Mouse (Mus musculus): ENCODE data around the gene Ryr1.

GRCm38 (mm10) chr7:29097131-29097530 is 27.8 kb downstream of the Ryr1 start:
- no peak for TF ChIP-seq CTCF (IDR thresholded peaks at IDR 0.05; ENCODE audit: low read depth, low read length)
- no peak for TF ChIP-seq POLR2A (IDR thresholded peaks at IDR 0.05; ENCODE audit: borderline replicate concordance, low read depth, low read length)

Measured in bone marrow macrophage, adult 2 months (primary cell).